Mouse (Mus musculus): ENCODE results near the gene Kmt2e. TPM values are rescaled to one million over a fixed set of nuclear protein-coding genes. Genes with fewer than 3 reads are reported as not detected.
"Not testable (repeated sequence)": the region's sequence is repeated elsewhere in the genome, so short reads cannot be mapped to it uniquely, and the experiment has no call there.

Gene Kmt2e
- polyA plus RNA-seq, 1 experiment from 2014 or later = 206 TPM

- H3K9ac ChIP-seq (replicated peaks); H3K9me3 ChIP-seq; H3K27me3 ChIP-seq; ATAC-seq (replicated peaks); H3K27ac ChIP-seq (replicated peaks); H3K4me1 ChIP-seq; H3K4me3 ChIP-seq; H3K36me3 ChIP-seq; H3K4me2 ChIP-seq (replicated peaks): not testable (repeated sequence)
- WGBS = 77% methylated on average over 3 of the region's 3 CpGs
These were observed 119.1 kb downstream of the Kmt2e start for GRCm38 (mm10) chr5:23553338-23553737.
